8 mouse cellular contexts compared by ENCODE assay signal in genomic region chr5:110136087-110136464, GRCm38 (mm10). TPM values are rescaled to one million over a fixed set of nuclear protein-coding genes. Genes with fewer than 3 reads are reported as not detected.
DNase-seq lines count a peak whose midpoint lies in the region; ATAC-seq and TF ChIP-seq lines count a peak whose summit lies in the region.

No protein-coding gene starts in this region.

- H3K9me3 ChIP-seq in lung, postnatal 0 days (ENCODE audit: low read length) = no peaks in the 10 kb centered on the region
- peaks cover 13% of the 10 kb centered on the region for H3K9me3 ChIP-seq in limb, embryonic 13.5 days

- no peaks in the 10 kb centered on the region for H3K27me3 ChIP-seq in lung, postnatal 0 days (replicated peaks; ENCODE audit: insufficient read depth, low read length)
- H3K27me3 ChIP-seq in limb, embryonic 13.5 days = no peaks in the 10 kb centered on the region

- 3% methylated on average over 18 of the region's 18 CpGs for WGBS in lung, postnatal 0 days
- 5% methylated on average over 18 of the region's 18 CpGs for WGBS in limb, embryonic 13.5 days
- 4% methylated on average over 18 of the region's 18 CpGs for WGBS in olfactory bulb, adult 2 months

- TF ChIP-seq EP300 in lung, postnatal 0 days (IDR thresholded peaks at IDR 0.05) = no peak

- 0 out of 2 replicates have a peak, but pooled peaks have one; percentile 2 for ATAC-seq in cerebellum, adult (ENCODE audit: insufficient number of reproducible peaks, low FRiP score, low TSS enrichment)
- no peak; the same call in 1 of the 2 replicates for ATAC-seq in lung, postnatal 0 days
- ATAC-seq in limb, embryonic 13.5 days (ENCODE audit: low FRiP score, low read depth) = no peak

- H3K4me1 ChIP-seq in lung, postnatal 0 days (ENCODE audit: insufficient read depth, low read depth, low read length) = peaks cover 9% of the 10 kb centered on the region
- H3K4me1 ChIP-seq in limb, embryonic 13.5 days = peaks cover 4% of the 10 kb centered on the region; the same call in 1 of the 2 replicates
- peaks cover 4% of the 10 kb centered on the region for H3K4me1 ChIP-seq in olfactory bulb, adult 2 months (ENCODE audit: control insufficient read depth, insufficient read depth, low read length)

- no peak for DNase-seq in cerebellum, adult 18-20 months
- no peak for DNase-seq in lung, postnatal 0 days (ENCODE audit: low spot score)
- no peak for DNase-seq in lung, postnatal 14 days
- no peak for DNase-seq in thymus, postnatal 36 days
- DNase-seq in kidney, adult 11 months = no peak

- peak overlapping the region; percentile 84 for H3K4me3 ChIP-seq in lung, postnatal 0 days (ENCODE audit: low read depth, low read length)
- H3K4me3 ChIP-seq in limb, embryonic 13.5 days = peak overlapping the region; percentile 86
- H3K4me3 ChIP-seq in olfactory bulb, adult 2 months (ENCODE audit: insufficient read depth, low read depth, low read length) = peak overlapping the region; percentile 96

- peak overlapping the region; percentile 74 for H3K9ac ChIP-seq in lung, postnatal 0 days (replicated peaks; ENCODE audit: low read depth)
- H3K9ac ChIP-seq in limb, embryonic 13.5 days = peak overlapping the region; percentile 76

- no peak for TF ChIP-seq POLR2A in olfactory bulb, adult 2 months (IDR thresholded peaks at IDR 0.05; ENCODE audit: insufficient read depth, low read depth, low read length)

- TF ChIP-seq CTCF in lung, postnatal 0 days (IDR thresholded peaks at IDR 0.05) = no peak
- no peak for TF ChIP-seq CTCF in olfactory bulb, adult 2 months (IDR thresholded peaks at IDR 0.05; ENCODE audit: insufficient read depth, low read depth, low read length)

- H3K27ac ChIP-seq in lung, postnatal 0 days (ENCODE audit: low read length) = peak overlapping the region; percentile 84
- peak overlapping the region; percentile 3; the same call in 1 of the 2 replicates for H3K27ac ChIP-seq in limb, embryonic 13.5 days
- peak overlapping the region; percentile 61; the same call in 1 of the 2 replicates for H3K27ac ChIP-seq in olfactory bulb, adult 2 months (ENCODE audit: insufficient read depth, low read depth, low read length)

- 0 out of 2 replicates have a peak, but pooled peaks cover 7% of the 10 kb centered on the region for H3K36me3 ChIP-seq in lung, postnatal 0 days (ENCODE audit: insufficient read depth, low read length)
- peaks cover 12% of the 10 kb centered on the region for H3K36me3 ChIP-seq in limb, embryonic 13.5 days

- H3K4me2 ChIP-seq in lung, postnatal 0 days (replicated peaks; ENCODE audit: low read depth, low read length) = peak overlapping the region; percentile 82
- H3K4me2 ChIP-seq in limb, embryonic 13.5 days (replicated peaks) = peak overlapping the region; percentile 75

RNA-seq across cellular contexts. Expression of gene Chfr, which starts 0.4 kb away (rescaled TPM):
- polyA plus RNA-seq in lung, postnatal 0 days (2015; fragmentation: Nextera tagmentation; extraction: Ambion mirVana) = 32.8 and 37.0 TPM in 2 replicates
- polyA plus RNA-seq in limb, embryonic 13.5 days (2015; fragmentation: Nextera tagmentation; extraction: Ambion mirVana) = 30.1 and 32.3 TPM in 2 replicates
- polyA plus RNA-seq in olfactory bulb, adult 2 months (2012; ENCODE audit: insufficient read depth, insufficient read length, low replicate concordance, missing spikeins) = not detected in 2 replicates

RNA-seq across cellular contexts. Expression of gene Zfp605, which starts 26.2 kb away (rescaled TPM):
- 2.6 and 3.0 TPM in 2 replicates for polyA plus RNA-seq in lung, postnatal 0 days (2015; fragmentation: Nextera tagmentation; extraction: Ambion mirVana)
- polyA plus RNA-seq in limb, embryonic 13.5 days (2015; fragmentation: Nextera tagmentation; extraction: Ambion mirVana) = 5.3 and 5.7 TPM in 2 replicates
- not detected in 2 replicates for polyA plus RNA-seq in olfactory bulb, adult 2 months (2012; ENCODE audit: insufficient read depth, insufficient read length, low replicate concordance, missing spikeins)

RNA-seq across cellular contexts. Expression of gene Gtpbp6, which starts 28.1 kb away (rescaled TPM):
- 26.3 and 30.9 TPM in 2 replicates for polyA plus RNA-seq in lung, postnatal 0 days (2015; fragmentation: Nextera tagmentation; extraction: Ambion mirVana)
- polyA plus RNA-seq in limb, embryonic 13.5 days (2015; fragmentation: Nextera tagmentation; extraction: Ambion mirVana) = 33.6 and 33.7 TPM in 2 replicates
- polyA plus RNA-seq in olfactory bulb, adult 2 months (2012; ENCODE audit: insufficient read depth, insufficient read length, low replicate concordance, missing spikeins) = not detected in 2 replicates

RNA-seq across cellular contexts. Expression of gene Plcxd1, which starts 36.3 kb away (rescaled TPM):
- 1.1 TPM in 2 replicates for polyA plus RNA-seq in lung, postnatal 0 days (2015; fragmentation: Nextera tagmentation; extraction: Ambion mirVana)
- polyA plus RNA-seq in limb, embryonic 13.5 days (2015; fragmentation: Nextera tagmentation; extraction: Ambion mirVana) = 1.6 and 1.9 TPM in 2 replicates
- not detected in 2 replicates for polyA plus RNA-seq in olfactory bulb, adult 2 months (2012; ENCODE audit: insufficient read depth, insufficient read length, low replicate concordance, missing spikeins)

RNA-seq across cellular contexts. Expression of gene Golga3, which starts 40.4 kb away (rescaled TPM):
- polyA plus RNA-seq in lung, postnatal 0 days (2015; fragmentation: Nextera tagmentation; extraction: Ambion mirVana) = 9.1 and 11.0 TPM in 2 replicates
- polyA plus RNA-seq in limb, embryonic 13.5 days (2015; fragmentation: Nextera tagmentation; extraction: Ambion mirVana) = 24.6 and 29.3 TPM in 2 replicates
- polyA plus RNA-seq in olfactory bulb, adult 2 months (2012; ENCODE audit: insufficient read depth, insufficient read length, low replicate concordance, missing spikeins) = 37.2 TPM in 1 of 2 replicates, not detected in the other

Comparison
In these comparisons a context has a peak if more than half of its experiments do, and no peak if none do; other contexts are left out.
1. H3K27ac ChIP-seq: peak in every context shown above with its lines; median percentile 84 in lung, postnatal 0 days; 61 in olfactory bulb, adult 2 months; 3 in limb, embryonic 13.5 days.
2. RNA of gene Gtpbp6, which starts 28.1 kb away (polyA plus RNA-seq): 33.6 to 33.7 TPM in limb, embryonic 13.5 days and 26.3 to 30.9 TPM in lung, postnatal 0 days; not detected in olfactory bulb, adult 2 months; every median in the first group is over 10 times any median in the second.
3. Peak in every context shown above with its lines, with median percentiles within 50 percentile points of each other: H3K4me3 ChIP-seq.